Mouse (Mus musculus): ENCODE data around the gene Cd209e. TPM values are rescaled to one million over a fixed set of nuclear protein-coding genes. Genes with fewer than 3 reads are reported as not detected.
"Not testable (repeated sequence)": the region's sequence is repeated elsewhere in the genome, so short reads cannot be mapped to it uniquely, and the experiment has no call there.

Cd209e gene
- total RNA-seq (2021) (not detected), polyA plus RNA-seq (2012; rRNA removed) (not detected in 2 replicates)
- long read RNA-seq: 0 reads

DNA sequence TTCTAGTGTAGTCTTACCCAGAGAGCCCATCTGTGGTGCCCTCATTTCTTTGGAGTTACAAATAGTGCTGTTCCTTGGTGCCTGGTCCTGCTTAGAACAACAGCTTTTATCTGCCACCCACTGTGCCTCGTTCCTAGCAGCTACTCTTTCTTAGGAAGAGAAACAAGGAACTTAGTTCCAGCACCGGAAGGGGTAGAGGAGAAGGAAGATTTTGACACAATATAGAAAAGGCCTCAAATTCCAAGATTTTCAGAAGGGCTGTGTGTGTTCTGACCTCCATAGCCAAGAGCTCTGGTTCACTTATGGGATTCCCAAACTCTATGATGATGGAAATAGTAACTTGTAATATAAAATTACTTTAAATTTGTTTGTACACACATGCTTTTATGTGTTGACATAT lies at the start of gene Cd209e:
TSS of gene Cd209e (minus strand) at position 101 of the 400 bp plus-strand sequence.
- DNase-seq: no peak

DNA sequence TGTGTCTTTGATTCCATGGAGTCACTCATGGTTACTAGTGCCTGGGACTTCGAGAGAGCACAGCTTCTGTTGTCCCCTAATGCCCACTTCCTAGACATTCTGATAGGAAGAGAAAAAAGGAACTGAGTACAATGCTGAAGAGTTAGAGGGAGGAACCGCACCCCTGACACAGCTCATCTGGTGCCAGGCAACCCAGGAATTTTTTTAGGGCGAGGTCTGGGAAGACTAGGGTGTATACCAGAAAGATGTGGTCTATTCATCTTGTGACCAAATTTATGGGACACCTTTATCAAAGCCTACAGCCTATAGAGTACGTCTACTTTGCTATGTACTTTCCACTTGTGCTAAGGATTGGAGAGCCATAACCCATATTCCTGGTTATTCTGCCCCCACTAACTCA lies 24.3 kb upstream of the Cd209e start, which contains the start of gene Cd209d:
TSS of gene Cd209d (minus strand) at position 101 of the 400 bp plus-strand sequence.
- DNase-seq: no peak

GRCm38 (mm10) chr8:3876121-3876520 lies 22.0 kb upstream of the Cd209e start:
- no peak for DNase-seq

DNA sequence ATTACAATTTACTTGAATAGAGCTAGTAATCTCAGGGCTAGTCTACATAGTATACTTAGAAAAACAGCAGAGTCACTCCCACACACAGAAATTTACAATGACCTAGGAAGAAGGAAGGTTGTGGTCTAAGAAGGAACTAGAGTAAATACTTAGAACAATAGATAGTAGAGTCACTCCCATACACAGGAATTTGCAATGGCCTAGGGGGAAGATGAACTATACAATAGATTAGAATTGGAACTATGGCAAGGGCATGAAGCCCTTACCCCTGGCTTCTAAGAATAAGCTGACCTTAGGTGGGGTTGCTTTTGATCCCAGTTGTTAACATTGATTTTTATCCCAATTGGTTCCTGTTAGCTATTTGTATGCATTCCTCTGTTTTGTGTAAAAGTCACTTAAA lies 8.6 kb upstream of the Cd209e start:
- not testable (repeated sequence) for DNase-seq

- DNase-seq: peak; percentile 47
These were observed 51.0 kb downstream of the Cd209e start for GRCm38 (mm10) chr8:3803091-3803490.

Other genes with a start within 250 kb of the Cd209e start
- 10 to 100 TPM; 34.8 to 36.8 TPM for gene Xab2, start 233.0 kb downstream of the Cd209e start, total RNA-seq (2021)
- 40.7 and 40.9 TPM in 2 replicates for gene Xab2, start 233.0 kb downstream of the Cd209e start, polyA plus RNA-seq (2012; rRNA removed)
- gene Pet100, start 232.8 kb downstream of the Cd209e start, total RNA-seq (2021): 100 to 1,000 TPM; 153 to 159 TPM
- 1.7 and 2.2 TPM in 2 replicates for gene Pet100, start 232.8 kb downstream of the Cd209e start, polyA plus RNA-seq (2012; rRNA removed)
- gene Pcp2, start 228.8 kb downstream of the Cd209e start, total RNA-seq (2021): not detected
- not detected in 2 replicates for gene Pcp2, start 228.8 kb downstream of the Cd209e start, polyA plus RNA-seq (2012; rRNA removed)
- 100 to 1,000 TPM in 1 of 2 experiments, 10 to 100 TPM in 1; 72.1 to 131 TPM for gene Stxbp2, start 223.4 kb downstream of the Cd209e start, total RNA-seq (2021)
- gene Stxbp2, start 223.4 kb downstream of the Cd209e start, polyA plus RNA-seq (2012; rRNA removed): 106 and 141 TPM in 2 replicates
- 100 to 1,000 TPM; 165 to 223 TPM for gene Retn, start 198.5 kb downstream of the Cd209e start, total RNA-seq (2021)
- 59.9 and 96.4 TPM in 2 replicates for gene Retn, start 198.5 kb downstream of the Cd209e start, polyA plus RNA-seq (2012; rRNA removed)
- gene Mcemp1, start 188.6 kb downstream of the Cd209e start, total RNA-seq (2021): under 1 TPM in 1 of 2 experiments, not detected in 1; 0.49 TPM
- gene Mcemp1, start 188.6 kb downstream of the Cd209e start, polyA plus RNA-seq (2012; rRNA removed): not detected in 2 replicates
- gene Fcor, start 181.9 kb downstream of the Cd209e start, total RNA-seq (2021): 10 to 100 TPM; 59.0 to 69.8 TPM
- 18.3 and 18.8 TPM in 2 replicates for gene Fcor, start 181.9 kb downstream of the Cd209e start, polyA plus RNA-seq (2012; rRNA removed)
- gene Trappc5, start 178.0 kb downstream of the Cd209e start, total RNA-seq (2021): 10 to 100 TPM; 19.3 to 19.6 TPM
- gene Trappc5, start 178.0 kb downstream of the Cd209e start, polyA plus RNA-seq (2012; rRNA removed): 29.7 and 35.8 TPM in 2 replicates
- under 1 TPM in 1 of 2 experiments, not detected in 1; 0.41 TPM for gene Fcer2a, start 160.1 kb downstream of the Cd209e start, total RNA-seq (2021)
- gene Fcer2a, start 160.1 kb downstream of the Cd209e start, polyA plus RNA-seq (2012; rRNA removed): 0.07 and 0.26 TPM in 2 replicates
- gene Clec4g, start 133.7 kb downstream of the Cd209e start, total RNA-seq (2021): under 1 TPM in 1 of 2 experiments, not detected in 1; 0.24 TPM
- 0.08 TPM in 1 of 2 replicates, not detected in the other for gene Clec4g, start 133.7 kb downstream of the Cd209e start, polyA plus RNA-seq (2012; rRNA removed)
- under 1 TPM; 0.90 to 0.92 TPM for gene Cd209a, start 105.3 kb downstream of the Cd209e start, total RNA-seq (2021)
- 0.19 TPM in 1 of 2 replicates, not detected in the other for gene Cd209a, start 105.3 kb downstream of the Cd209e start, polyA plus RNA-seq (2012; rRNA removed)
- 1 to 10 TPM; 1.3 TPM for gene Cd209d, start 24.2 kb upstream of the Cd209e start, total RNA-seq (2021)
- 0.30 TPM in 1 of 2 replicates, not detected in the other for gene Cd209d, start 24.2 kb upstream of the Cd209e start, polyA plus RNA-seq (2012; rRNA removed)
- gene Cd209b, start 72.5 kb upstream of the Cd209e start, total RNA-seq (2021): 1 to 10 TPM; 1.2 to 3.4 TPM
- gene Cd209b, start 72.5 kb upstream of the Cd209e start, polyA plus RNA-seq (2012; rRNA removed): 0.09 and 0.41 TPM in 2 replicates
- gene Cd209c, start 100.4 kb upstream of the Cd209e start, total RNA-seq (2021): not detected
- 0.29 and 0.38 TPM in 2 replicates for gene Cd209c, start 100.4 kb upstream of the Cd209e start, polyA plus RNA-seq (2012; rRNA removed)

All from adrenal gland, adult 2 months (tissue).